Mouse (Mus musculus) splenic B cell, adult 2 months (primary cell): ENCODE results near the gene Parvb.

Experiments
- DNase-seq: peaks from one replicate; pipeline ENCODE4 v3.0.0-alpha.2; 2011; ENCODE audit warnings: low read depth, low spot score
- H3K27me3 ChIP-seq: 2 replicates; pipeline ENCODE4 v1.6.1; 2012; ENCODE audit warnings: mild to moderate bottlenecking, low read length, moderate library complexity, mixed read lengths; ENCODE audit not compliant: control insufficient read depth, poor library complexity, insufficient read depth, severe bottlenecking
- H3K36me3 ChIP-seq: 2 replicates; pipeline ENCODE4 v1.6.1; 2012; ENCODE audit warnings: mild to moderate bottlenecking, low read length, moderate library complexity, mixed read lengths; ENCODE audit not compliant: control insufficient read depth, poor library complexity, insufficient read depth, severe bottlenecking

Parvb gene

GRCm38 (mm10) chr15:84231113-84231712 lies 630 bp upstream of the Parvb start:
- Histone ChIP-seq H3K27me3 (peaks cover 1% of the 10 kb centered on the region; the same call in 1 of the 2 replicates), H3K36me3 (no peaks in the 10 kb centered on the region)
- no peak for DNase-seq

GRCm38 (mm10) chr15:84232609-84233008 lies 766 bp downstream of the Parvb start:
- no peak for DNase-seq
- H3K36me3 ChIP-seq, result no peaks in the 10 kb centered on the region

GRCm38 (mm10) chr15:84234794-84235581 lies 3.1 kb downstream of the Parvb start:
- Histone ChIP-seq H3K36me3 (no peaks in the 10 kb centered on the region), H3K27me3 (peaks cover 1% of the 10 kb centered on the region; the same call in 1 of the 2 replicates)
- no peak for DNase-seq

More at GRCm38 (mm10) chr15:84232609-84233008, 766 bp downstream of the Parvb start:
- peaks cover 1% of the 10 kb centered on the region; the same call in 1 of the 2 replicates for H3K27me3 ChIP-seq

GRCm38 (mm10) chr15:84235646-84236045 lies 3.8 kb downstream of the Parvb start:
- DNase-seq, result peak; percentile 64

GRCm38 (mm10) chr15:84238552-84238951 lies 6.7 kb downstream of the Parvb start:
- H3K27me3 ChIP-seq, result peaks cover 1% of the 10 kb centered on the region; the same call in 1 of the 2 replicates
- no peak for DNase-seq
- H3K36me3 ChIP-seq, result no peaks in the 10 kb centered on the region

More at GRCm38 (mm10) chr15:84235646-84236045, 3.8 kb downstream of the Parvb start:
- H3K27me3 ChIP-seq, result peaks cover 1% of the 10 kb centered on the region; the same call in 1 of the 2 replicates
- no peaks in the 10 kb centered on the region for H3K36me3 ChIP-seq

GRCm38 (mm10) chr15:84238991-84239401 lies 7.2 kb downstream of the Parvb start:
- no peak for DNase-seq
- Histone ChIP-seq H3K36me3 (no peaks in the 10 kb centered on the region), H3K27me3 (peaks cover 1% of the 10 kb centered on the region; the same call in 1 of the 2 replicates)

- no peak for DNase-seq
- no peaks in the 10 kb centered on the region for H3K27me3 ChIP-seq
- H3K36me3 ChIP-seq, result no peaks in the 10 kb centered on the region
Observed at GRCm38 (mm10) chr15:84241520-84241919, 9.7 kb downstream of the Parvb start.

GRCm38 (mm10) chr15:84245104-84245503 lies 13.3 kb downstream of the Parvb start:
- H3K36me3 ChIP-seq, result no peaks in the 10 kb centered on the region
- no peaks in the 10 kb centered on the region for H3K27me3 ChIP-seq
- no peak for DNase-seq

- no peaks in the 10 kb centered on the region for H3K36me3 ChIP-seq
- no peaks in the 10 kb centered on the region for H3K27me3 ChIP-seq
- DNase-seq, result no peak
Observed at GRCm38 (mm10) chr15:84246195-84246594, 14.4 kb downstream of the Parvb start.

- Histone ChIP-seq H3K36me3 (no peaks in the 10 kb centered on the region), H3K27me3 (no peaks in the 10 kb centered on the region)
- no peak for DNase-seq
Observed at GRCm38 (mm10) chr15:84247309-84247708, 15.5 kb downstream of the Parvb start.

GRCm38 (mm10) chr15:84251227-84251626 lies 19.4 kb downstream of the Parvb start:
- no peaks in the 10 kb centered on the region for H3K36me3 ChIP-seq
- H3K27me3 ChIP-seq, result no peaks in the 10 kb centered on the region
- DNase-seq, result no peak

GRCm38 (mm10) chr15:84252645-84253044 lies 20.8 kb downstream of the Parvb start:
- DNase-seq, result no peak
- Histone ChIP-seq H3K36me3 (no peaks in the 10 kb centered on the region), H3K27me3 (no peaks in the 10 kb centered on the region)

GRCm38 (mm10) chr15:84253757-84254156 lies 21.9 kb downstream of the Parvb start:
- Histone ChIP-seq H3K27me3 (no peaks in the 10 kb centered on the region), H3K36me3 (no peaks in the 10 kb centered on the region)
- no peak for DNase-seq

GRCm38 (mm10) chr15:84254387-84254786 lies 22.5 kb downstream of the Parvb start:
- Histone ChIP-seq H3K27me3 (no peaks in the 10 kb centered on the region), H3K36me3 (no peaks in the 10 kb centered on the region)
- no peak for DNase-seq

GRCm38 (mm10) chr15:84256254-84256850 lies 24.5 kb downstream of the Parvb start:
- H3K36me3 ChIP-seq, result no peaks in the 10 kb centered on the region
- no peaks in the 10 kb centered on the region for H3K27me3 ChIP-seq
- peak; percentile 22 for DNase-seq
